Mouse (Mus musculus) myocyte (in vitro differentiated cells): ENCODE results near the gene Ampd1.

Experiments used
- E2F4 ChIP-seq: IDR thresholded peaks from one replicate; pipeline ENCODE4 v1.6.1; 2011; ENCODE audit warnings: mild to moderate bottlenecking, control low read depth, moderate library complexity; ENCODE audit not compliant: insufficient read depth
- MYOD1 ChIP-seq, 3 experiments: IDR thresholded peaks; one replicate each; pipeline ENCODE4 v1.6.1; 2011; ENCODE audit warnings: control low read depth in 2 of 3, low read depth in 2 of 3, mild to moderate bottlenecking in 2 of 3, moderate library complexity in 1 of 3; ENCODE audit not compliant: insufficient read length in 2 of 3, control insufficient read depth in 1 of 3
- POLR2A ChIP-seq: IDR thresholded peaks from one replicate; pipeline ENCODE4 v1.6.1; 2011; ENCODE audit warnings: low read depth, mild to moderate bottlenecking, control low read depth, moderate library complexity; ENCODE audit not compliant: insufficient read length
- SRF ChIP-seq: IDR thresholded peaks from one replicate; pipeline ENCODE4 v1.6.1; 2011; ENCODE audit warnings: low read depth; ENCODE audit not compliant: control insufficient read depth, insufficient read length

- no peak for TF ChIP-seq POLR2A
- TF ChIP-seq MYOD1 (IDR thresholded peaks at IDR 0.05; ENCODE audit: control insufficient read depth in 1 of 3, insufficient read length in 2 of 3, low read depth in 2 of 3): no peak
- TF ChIP-seq E2F4: no peak
- TF ChIP-seq SRF: no peak
Observed at GRCm38 (mm10) chr3:103099667-103100066, 25.9 kb downstream of the Ampd1 start.
